Mouse (Mus musculus) lung, adult 10 weeks (tissue): Measurements from ENCODE around the gene Fstl5. TPM values are rescaled to one million over a fixed set of nuclear protein-coding genes. Genes with fewer than 3 reads are reported as not detected.

Experiments used
- polyA plus RNA-seq: library from polyadenylated mRNA; stranded (reverse); fragments of 350-450 nt; fragmentation: Illumina TruSeq; extraction: RNeasy Lipid Tissue Mini Kit (QIAGEN cat#74804); gene quantifications from one replicate; pipeline ENCODE4 v1.2.3, GENCODE M21; 2014; ENCODE audit warnings: low read depth, low replicate concordance; ENCODE audit not compliant: insufficient read depth

Fstl5 gene
- polyA plus RNA-seq = not detected

DNA sequence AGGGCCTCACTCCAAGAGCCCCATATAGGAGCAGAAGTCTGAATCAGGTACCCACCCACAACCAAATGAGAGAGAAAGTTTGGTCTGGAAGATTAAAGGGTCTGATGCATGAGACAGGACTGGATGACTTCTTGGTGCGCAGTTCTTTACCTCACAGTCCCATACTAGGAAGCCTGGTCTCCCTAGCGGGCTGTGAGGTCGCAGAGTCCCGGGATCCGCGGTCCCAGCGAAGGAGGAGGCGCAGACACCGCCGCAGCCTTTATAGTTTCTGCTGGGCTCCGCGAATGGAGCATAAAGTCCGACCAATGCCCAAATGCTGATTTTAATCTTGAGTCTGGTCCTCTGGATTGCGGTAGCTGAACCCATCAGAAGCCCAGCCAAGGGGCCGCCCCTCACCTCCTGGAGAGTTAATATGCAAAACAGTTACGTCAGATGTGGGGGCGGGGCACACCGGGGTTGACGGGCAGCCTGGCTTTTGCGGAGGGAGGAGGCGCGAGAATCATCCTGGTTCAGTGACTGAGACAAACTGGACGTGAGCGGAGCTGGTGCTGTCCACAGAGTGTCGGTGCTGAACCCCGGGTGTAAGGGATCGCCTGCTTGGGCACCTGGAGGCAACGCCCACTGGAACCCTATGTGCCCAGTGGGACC lies at the start of gene Fstl5:
Gene Fstl5 (plus strand): TSS at position 211 of the 648 bp plus-strand sequence.

Other genes starting within 250 kb of the Fstl5 start
- 17.1 TPM for gene Golim4, start 117.3 kb upstream of the Fstl5 start, polyA plus RNA-seq